Mouse (Mus musculus): ENCODE measurements at regions not wholly inside any gene's neighbourhood (a gene's known extent, or its start where the extent isn't known, plus 50 kb on each side); places are given as distances from the start of the nearest gene placed in this dataset.

- no peaks in the 10 kb centered on the region for H3K4me1 ChIP-seq (ENCODE audit: control insufficient read depth, insufficient read depth, low read length)
- no peak overlapping the region for H3K4me2 ChIP-seq (ENCODE audit: low read depth)
- no peaks in the 10 kb centered on the region for H3K27me3 ChIP-seq (ENCODE audit: control insufficient read depth, insufficient read depth, low read length)
- ATAC-seq (ENCODE audit: insufficient read depth, low FRiP score, low TSS enrichment) (peak; percentile 53; the same call in 1 of the 2 replicates), DNase-seq (ENCODE audit: low spot score) (no peak)
- no peak overlapping the region for H3K9ac ChIP-seq (ENCODE audit: low read length)
- no peak overlapping the region for H3K4me3 ChIP-seq (ENCODE audit: low read depth, low read length)
- WGBS: 66% methylated on average over 2 of the region's 2 CpGs
- no peaks in the 10 kb centered on the region for H3K9me3 ChIP-seq (ENCODE audit: control insufficient read depth, low read length)
- H3K27ac ChIP-seq (ENCODE audit: low read depth, low read length): no peak overlapping the region
- no peaks in the 10 kb centered on the region for H3K36me3 ChIP-seq (ENCODE audit: control insufficient read depth, insufficient read depth, low read length)
These were observed 52.2 kb downstream of the Aldoart1 start for GRCm38 (mm10) chr4:72800014-72800786.

- Histone ChIP-seq H3K4me2 (ENCODE audit: low read depth) (no peak overlapping the region), H3K9me3 (ENCODE audit: control insufficient read depth, low read length) (no peaks in the 10 kb centered on the region), H3K4me1 (ENCODE audit: control insufficient read depth, insufficient read depth, low read length) (no peaks in the 10 kb centered on the region), H3K9ac (ENCODE audit: low read length) (no peak overlapping the region), H3K27ac (ENCODE audit: low read depth, low read length) (no peak overlapping the region), H3K4me3 (ENCODE audit: low read depth, low read length) (no peak overlapping the region), H3K36me3 (ENCODE audit: control insufficient read depth, insufficient read depth, low read length) (no peaks in the 10 kb centered on the region), H3K27me3 (ENCODE audit: control insufficient read depth, insufficient read depth, low read length) (no peaks in the 10 kb centered on the region)
- DNase-seq (ENCODE audit: low spot score) (no peak), ATAC-seq (ENCODE audit: insufficient read depth, low FRiP score, low TSS enrichment) (peak; percentile 38; the same call in 1 of the 2 replicates)
- 71% methylated on average over 4 of the region's 4 CpGs for WGBS
These were observed 52.9 kb downstream of the Aldoart1 start for GRCm38 (mm10) chr4:72799575-72799974.

- H3K4me3 ChIP-seq (ENCODE audit: low read depth, low read length): no peak overlapping the region
- WGBS: 89% methylated on average over 4 of the region's 4 CpGs
- no peaks in the 10 kb centered on the region for H3K27me3 ChIP-seq (ENCODE audit: control insufficient read depth, insufficient read depth, low read length)
- no peak overlapping the region for H3K9ac ChIP-seq (ENCODE audit: low read length)
- H3K27ac ChIP-seq (ENCODE audit: low read depth, low read length): no peak overlapping the region
- ATAC-seq (ENCODE audit: insufficient read depth, low FRiP score, low TSS enrichment) (no peak), DNase-seq (ENCODE audit: low spot score) (no peak)
- H3K9me3 ChIP-seq (ENCODE audit: control insufficient read depth, low read length): no peaks in the 10 kb centered on the region
- no peaks in the 10 kb centered on the region for H3K36me3 ChIP-seq (ENCODE audit: control insufficient read depth, insufficient read depth, low read length)
- no peak overlapping the region for H3K4me2 ChIP-seq (ENCODE audit: low read depth)
- no peaks in the 10 kb centered on the region for H3K4me1 ChIP-seq (ENCODE audit: control insufficient read depth, insufficient read depth, low read length)
These were observed 63.6 kb downstream of the Aldoart1 start for GRCm38 (mm10) chr4:72788796-72789195.

- no peak overlapping the region for H3K9ac ChIP-seq (ENCODE audit: low read length)
- H3K9me3 ChIP-seq (ENCODE audit: control insufficient read depth, low read length): no peaks in the 10 kb centered on the region
- H3K4me2 ChIP-seq (ENCODE audit: low read depth): no peak overlapping the region
- no peak overlapping the region for H3K4me3 ChIP-seq (ENCODE audit: low read depth, low read length)
- H3K36me3 ChIP-seq (ENCODE audit: control insufficient read depth, insufficient read depth, low read length): no peaks in the 10 kb centered on the region
- H3K27me3 ChIP-seq (ENCODE audit: control insufficient read depth, insufficient read depth, low read length): no peaks in the 10 kb centered on the region
- 87% methylated on average over 5 of the region's 5 CpGs for WGBS
- DNase-seq (ENCODE audit: low spot score): no peak
- no peaks in the 10 kb centered on the region for H3K4me1 ChIP-seq (ENCODE audit: control insufficient read depth, insufficient read depth, low read length)
- no peak for ATAC-seq (ENCODE audit: insufficient read depth, low FRiP score, low TSS enrichment)
- no peak overlapping the region for H3K27ac ChIP-seq (ENCODE audit: low read depth, low read length)
These were observed 85.5 kb downstream of the Aldoart1 start for GRCm38 (mm10) chr4:72766896-72767295.

GRCm38 (mm10) chr4:72766386-72766785 lies 86.0 kb downstream of the Aldoart1 start:
- Histone ChIP-seq H3K27ac (ENCODE audit: low read depth, low read length) (no peak overlapping the region), H3K36me3 (ENCODE audit: control insufficient read depth, insufficient read depth, low read length) (no peaks in the 10 kb centered on the region), H3K9me3 (ENCODE audit: control insufficient read depth, low read length) (no peaks in the 10 kb centered on the region), H3K4me2 (ENCODE audit: low read depth) (no peak overlapping the region), H3K4me3 (ENCODE audit: low read depth, low read length) (no peak overlapping the region), H3K9ac (ENCODE audit: low read length) (no peak overlapping the region), H3K4me1 (ENCODE audit: control insufficient read depth, insufficient read depth, low read length) (no peaks in the 10 kb centered on the region), H3K27me3 (ENCODE audit: control insufficient read depth, insufficient read depth, low read length) (no peaks in the 10 kb centered on the region)
- WGBS: 86% methylated on average over 2 of the region's 2 CpGs
- ATAC-seq (ENCODE audit: insufficient read depth, low FRiP score, low TSS enrichment): peak; percentile 40; the same call in 1 of the 2 replicates
- no peak for DNase-seq (ENCODE audit: low spot score)
